In genomic region chr19:5802787-5803040, GRCm38 (mm10) we compare ENCODE assay signal across 7 mouse cellular contexts. TPM values are rescaled to one million over a fixed set of nuclear protein-coding genes. Genes with fewer than 3 reads are reported as not detected.
DNase-seq lines count a peak whose midpoint lies in the region; ATAC-seq and TF ChIP-seq lines count a peak whose summit lies in the region.

No protein-coding gene starts in this region.

- DNase-seq in lung, postnatal 14 days, result no peak
- no peak for DNase-seq in limb, embryonic 11.5 days (ENCODE audit: low spot score)
- DNase-seq in left cerebral cortex, adult 8-10 months (ENCODE audit: low spot score in 2 of 2), result no peak

- H3K9me3 ChIP-seq in lung, embryonic 15.5 days, result no peaks in the 10 kb centered on the region
- H3K9me3 ChIP-seq in limb, embryonic 11.5 days (ENCODE audit: control insufficient read depth, low read length), result no peaks in the 10 kb centered on the region

- WGBS in lung, embryonic 15.5 days, result under 1% methylated on average over 4 of the region's 4 CpGs
- WGBS in limb, embryonic 11.5 days, result under 1% methylated on average over 4 of the region's 4 CpGs
- WGBS in olfactory bulb, adult 2 months, result under 1% methylated on average over 4 of the region's 4 CpGs

- no peak for TF ChIP-seq CTCF in embryonic fibroblast, embryonic 13.5 days (IDR thresholded peaks at IDR 0.05; ENCODE audit: borderline replicate concordance, insufficient read depth, low read length)
- no peak for TF ChIP-seq CTCF in olfactory bulb, adult 2 months (IDR thresholded peaks at IDR 0.05; ENCODE audit: insufficient read depth, low read depth, low read length)

- TF ChIP-seq POLR2A in embryonic fibroblast, embryonic 13.5 days (IDR thresholded peaks at IDR 0.05; ENCODE audit: low read depth, low read length), result no peak
- no peak for TF ChIP-seq POLR2A in olfactory bulb, adult 2 months (IDR thresholded peaks at IDR 0.05; ENCODE audit: insufficient read depth, low read depth, low read length)

- peak overlapping the region; percentile 99 for H3K27ac ChIP-seq in lung, embryonic 15.5 days
- peak overlapping the region; percentile 99 for H3K27ac ChIP-seq in embryonic fibroblast, embryonic 13.5 days (ENCODE audit: insufficient read depth, low read length)
- peak overlapping the region; percentile 99 for H3K27ac ChIP-seq in limb, embryonic 11.5 days (replicated peaks; ENCODE audit: low read depth, low read length)
- H3K27ac ChIP-seq in olfactory bulb, adult 2 months (ENCODE audit: insufficient read depth, low read depth, low read length), result peak overlapping the region; percentile 100

- peaks cover 13% of the 10 kb centered on the region for H3K36me3 ChIP-seq in lung, embryonic 15.5 days
- peaks cover 1% of the 10 kb centered on the region; the same call in 1 of the 2 replicates for H3K36me3 ChIP-seq in limb, embryonic 11.5 days (ENCODE audit: control insufficient read depth, insufficient read depth, low read length)

- peak overlapping the region; percentile 86 for H3K4me3 ChIP-seq in lung, embryonic 15.5 days
- H3K4me3 ChIP-seq in embryonic fibroblast, embryonic 13.5 days (ENCODE audit: insufficient read depth, low read length), result 0 out of 2 replicates have a peak overlapping the region, but pooled peaks have one; percentile 23
- peak overlapping the region; percentile 63 for H3K4me3 ChIP-seq in limb, embryonic 11.5 days (ENCODE audit: low read depth, low read length)
- peak overlapping the region; percentile 78 for H3K4me3 ChIP-seq in olfactory bulb, adult 2 months (ENCODE audit: insufficient read depth, low read depth, low read length)

- peak overlapping the region; percentile 85 for H3K4me2 ChIP-seq in lung, embryonic 15.5 days
- peak overlapping the region; percentile 92 for H3K4me2 ChIP-seq in limb, embryonic 11.5 days (ENCODE audit: low read depth, severe bottlenecking)

- H3K4me1 ChIP-seq in lung, embryonic 15.5 days, result peaks cover 37% of the 10 kb centered on the region
- H3K4me1 ChIP-seq in embryonic fibroblast, embryonic 13.5 days (ENCODE audit: control insufficient read depth, insufficient read depth, low read length), result peaks cover 16% of the 10 kb centered on the region
- peaks cover 21% of the 10 kb centered on the region for H3K4me1 ChIP-seq in limb, embryonic 11.5 days (ENCODE audit: control insufficient read depth, insufficient read depth, low read length)
- peaks cover 37% of the 10 kb centered on the region for H3K4me1 ChIP-seq in olfactory bulb, adult 2 months (ENCODE audit: control insufficient read depth, insufficient read depth, low read length)

- peak overlapping the region; percentile 64 for H3K9ac ChIP-seq in lung, embryonic 15.5 days
- peak overlapping the region; percentile 95 for H3K9ac ChIP-seq in limb, embryonic 11.5 days (ENCODE audit: low read length)

- no peak for ATAC-seq in lung, embryonic 15.5 days (ENCODE audit: borderline replicate concordance, extremely low read depth, low FRiP score, low TSS enrichment)
- ATAC-seq in limb, embryonic 11.5 days (ENCODE audit: insufficient number of reproducible peaks, low FRiP score, low TSS enrichment, low read depth), result no peak
- no peak for ATAC-seq in monocyte, adult 5-6 weeks (replicated peaks; ENCODE audit: insufficient number of reproducible peaks, low FRiP score, low TSS enrichment, poor library complexity, severe bottlenecking)

- H3K27me3 ChIP-seq in lung, embryonic 15.5 days, result no peaks in the 10 kb centered on the region
- no peaks in the 10 kb centered on the region for H3K27me3 ChIP-seq in limb, embryonic 11.5 days (ENCODE audit: control insufficient read depth, insufficient read depth, low read length)

RNA-seq across cellular contexts. Expression of gene Scyl1, which starts 31.5 kb away (rescaled TPM):
- polyA plus RNA-seq in lung, embryonic 15.5 days (2015; fragmentation: Nextera tagmentation; extraction: Ambion mirVana), result 76.1 and 83.6 TPM in 2 replicates
- 78.4 and 83.1 TPM in 2 replicates for polyA plus RNA-seq in embryonic fibroblast, embryonic 13.5 days (2011; ENCODE audit: insufficient read length, low read depth, missing spikeins)
- polyA plus RNA-seq in limb, embryonic 11.5 days (2014; fragmentation: Nextera tagmentation; extraction: Ambion mirVana), result 65.8 and 66.6 TPM in 2 replicates
- not detected in 2 replicates for polyA plus RNA-seq in olfactory bulb, adult 2 months (2012; ENCODE audit: insufficient read depth, insufficient read length, low replicate concordance, missing spikeins)
- total RNA-seq in monocyte, adult 5-6 weeks (2017), result 37.3 to 55.9 TPM (median 44.9 TPM) in 3 replicates
- total RNA-seq in left cerebral cortex, adult 8-10 months (2022), result 100 to 1,000 TPM in 1 of 4 experiments, 10 to 100 TPM in 3; 88.9 to 100 (median 94.9) TPM

Comparison
In these comparisons a context has a peak if more than half of its experiments do, and no peak if none do; other contexts are left out.
1. H3K4me3 ChIP-seq: peak in every context shown above with its lines; median percentile 86 in lung, embryonic 15.5 days; 78 in olfactory bulb, adult 2 months; 63 in limb, embryonic 11.5 days; 23 in embryonic fibroblast, embryonic 13.5 days.